Mouse (Mus musculus): ENCODE data around the gene Kif26b.

- no peak for TF ChIP-seq CTCF (IDR thresholded peaks at IDR 0.05; ENCODE audit: borderline replicate concordance, insufficient read depth, low read depth, low read length)
- no peak for TF ChIP-seq POLR2A (IDR thresholded peaks at IDR 0.05; ENCODE audit: borderline replicate concordance, insufficient read depth, low read length)
Observed at GRCm38 (mm10) chr1:178673506-178673905, 144.6 kb downstream of the Kif26b start.

Measured in cerebellum, adult 2 months (tissue).